Comparison of ENCODE assay signal across 9 mouse cellular contexts in genomic region chr1:172027809-172028102, GRCm38 (mm10). TPM values are rescaled to one million over a fixed set of nuclear protein-coding genes. Genes with fewer than 3 reads are reported as not detected.
DNase-seq lines count a peak whose midpoint lies in the region; ATAC-seq and TF ChIP-seq lines count a peak whose summit lies in the region.
"Had no signal": no experiment of that assay in that cellular context is flagged by ENCODE, and none has a peak within 500 bp of the region (broad histone marks: within the 10 kb centered on the region; RNA-seq: fewer than 3 reads in every experiment).

No protein-coding gene starts in this region.

- no peak for DNase-seq in heart, postnatal 10 days
- no peak for DNase-seq in ES-E14 (ENCODE audit: low read depth, low spot score)
- no peak for DNase-seq in forebrain, postnatal 0 days
- DNase-seq in liver, postnatal 0 days = no peak
- no peak for DNase-seq in adrenal gland, postnatal 14 days
- DNase-seq in gastrocnemius, postnatal 10 days = no peak

- 25% methylated on average over 10 of the region's 10 CpGs for WGBS in heart, embryonic 14.5 days
- WGBS in forebrain, postnatal 0 days = 6% methylated on average over 10 of the region's 10 CpGs
- WGBS in liver, postnatal 0 days (ENCODE audit: insufficient replicate concordance) = 60% methylated on average over 10 of the region's 10 CpGs

- H3K4me3 ChIP-seq in heart, embryonic 14.5 days (ENCODE audit: control insufficient read depth in 1 of 2, insufficient read depth in 1 of 2, low read depth in 1 of 2, low read length in 2 of 2) = peak overlapping the region; percentile 42 to 95; a peak in 3 of 4 replicates
- H3K4me3 ChIP-seq in ES-E14 (ENCODE audit: insufficient read depth in 1 of 2, low read depth in 1 of 2, low read length in 2 of 2, poor library complexity in 1 of 2, severe bottlenecking in 1 of 2) = 0 out of 4 replicates have a peak overlapping the region, but pooled peaks have one; percentile 5 to 42
- peak overlapping the region; percentile 97 for H3K4me3 ChIP-seq in forebrain, postnatal 0 days (ENCODE audit: low read depth, low read length)
- 0 out of 2 replicates have a peak overlapping the region, but pooled peaks have one; percentile 76 for H3K4me3 ChIP-seq in liver, postnatal 0 days (ENCODE audit: low read depth, low read length)

- peak overlapping the region; percentile 69 for H3K4me2 ChIP-seq in heart, embryonic 14.5 days (ENCODE audit: low read length)
- peak overlapping the region; percentile 73 for H3K4me2 ChIP-seq in forebrain, postnatal 0 days (ENCODE audit: low read depth)
- peak overlapping the region; percentile 87 for H3K4me2 ChIP-seq in liver, postnatal 0 days (ENCODE audit: low read depth, low read length)

- no peaks in the 10 kb centered on the region for H3K27me3 ChIP-seq in heart, embryonic 14.5 days (ENCODE audit: control insufficient read depth, insufficient read depth, low read length)
- H3K27me3 ChIP-seq in forebrain, postnatal 0 days (ENCODE audit: insufficient read depth, low read length) = no peaks in the 10 kb centered on the region
- H3K27me3 ChIP-seq in liver, postnatal 0 days (ENCODE audit: insufficient read depth, low read length) = no peaks in the 10 kb centered on the region

- TF ChIP-seq EP300 in liver, postnatal 0 days (IDR thresholded peaks at IDR 0.05; ENCODE audit: low read depth) = no peak

- in situ Hi-C loops in ES-E14 (cut with MboI; ENCODE audit: low sequenced_read_pairs in 2 of 2, unreplicated experiment in 2 of 2) = no loop called here

- no peaks in the 10 kb centered on the region for H3K36me3 ChIP-seq in heart, embryonic 14.5 days (ENCODE audit: control insufficient read depth, insufficient read depth, low read length)
- H3K36me3 ChIP-seq in ES-E14 (ENCODE audit: control insufficient read depth, insufficient read depth, low read length, poor library complexity, severe bottlenecking) = peaks cover 2% of the 10 kb centered on the region; the same call in 1 of the 2 replicates
- no peaks in the 10 kb centered on the region for H3K36me3 ChIP-seq in forebrain, postnatal 0 days (ENCODE audit: insufficient read depth)
- no peaks in the 10 kb centered on the region for H3K36me3 ChIP-seq in liver, postnatal 0 days (replicated peaks; ENCODE audit: insufficient read depth, low read length)

- ATAC-seq in heart, embryonic 14.5 days (ENCODE audit: insufficient number of reproducible peaks, insufficient read depth, low FRiP score, low read depth) = no peak
- ATAC-seq in forebrain, postnatal 0 days = peak; percentile 23
- no peak for ATAC-seq in liver, postnatal 0 days
- no peak for ATAC-seq in frontal cortex, adult (ENCODE audit: low TSS enrichment)

- peak overlapping the region in 1 of 2 experiments; percentile 43; a peak in 1 of 4 replicates for H3K27ac ChIP-seq in heart, embryonic 14.5 days (replicated peaks in 1 of 2; ENCODE audit: control insufficient read depth in 1 of 2, insufficient read depth in 1 of 2, low read depth in 2 of 2, low read length in 2 of 2)
- H3K27ac ChIP-seq in ES-E14 (ENCODE audit: insufficient read depth, low read depth, low read length, poor library complexity, severe bottlenecking) = no peak overlapping the region
- H3K27ac ChIP-seq in forebrain, postnatal 0 days (ENCODE audit: low read depth, low read length) = peak overlapping the region; percentile 97
- no peak overlapping the region for H3K27ac ChIP-seq in liver, postnatal 0 days (ENCODE audit: low read depth)

- no peaks in the 10 kb centered on the region for H3K9me3 ChIP-seq in heart, embryonic 14.5 days (ENCODE audit: control insufficient read depth, low read length)
- no peaks in the 10 kb centered on the region for H3K9me3 ChIP-seq in ES-E14 (ENCODE audit: control insufficient read depth, insufficient read depth, low read depth, low read length)
- H3K9me3 ChIP-seq in forebrain, postnatal 0 days (ENCODE audit: low read length) = no peaks in the 10 kb centered on the region
- no peaks in the 10 kb centered on the region for H3K9me3 ChIP-seq in liver, postnatal 0 days (ENCODE audit: low read length)

- peaks cover 16 to 25% of the 10 kb centered on the region in 2 experiments for H3K4me1 ChIP-seq in heart, embryonic 14.5 days (ENCODE audit: control insufficient read depth in 2 of 2, insufficient read depth in 2 of 2, low read length in 2 of 2)
- H3K4me1 ChIP-seq in ES-E14 (ENCODE audit: control insufficient read depth in 2 of 2, insufficient read depth in 2 of 2, low read length in 2 of 2, poor library complexity in 1 of 2) = peaks cover 2 to 35% of the 10 kb centered on the region in 2 experiments; a peak in 3 of 4 replicates
- H3K4me1 ChIP-seq in forebrain, postnatal 0 days (ENCODE audit: insufficient read depth) = peaks cover 34% of the 10 kb centered on the region
- peaks cover 7% of the 10 kb centered on the region for H3K4me1 ChIP-seq in liver, postnatal 0 days (ENCODE audit: insufficient read depth)

- no peak for TF ChIP-seq CTCF in forebrain, postnatal 0 days (IDR thresholded peaks at IDR 0.05; ENCODE audit: low read depth)
- TF ChIP-seq CTCF in liver, postnatal 0 days (IDR thresholded peaks at IDR 0.05; ENCODE audit: low read depth) = no peak

- H3K9ac ChIP-seq in heart, embryonic 14.5 days (ENCODE audit: low read length) = peak overlapping the region; percentile 93
- peak overlapping the region; percentile 68; the same call in 1 of the 2 replicates for H3K9ac ChIP-seq in ES-E14 (ENCODE audit: insufficient read depth, low read depth, low read length, poor library complexity, severe bottlenecking)
- peak overlapping the region; percentile 98 for H3K9ac ChIP-seq in forebrain, postnatal 0 days
- H3K9ac ChIP-seq in liver, postnatal 0 days (replicated peaks) = peak overlapping the region; percentile 76

- intact Hi-C loops in heart, postnatal 10 days (cut with DNase I) = no loop called here

TF ChIP-seq in ES-E14, 5 proteins besides CTCF, POLR2A, EP300 and RAD21:
- no peak for TF ChIP-seq MAFK (IDR thresholded peaks at IDR 0.05; ENCODE audit: insufficient read depth, low read depth, low read length)
- TF ChIP-seq ZNF384 (IDR thresholded peaks at IDR 0.05; ENCODE audit: low read depth, low read length) = no peak
- no peak for TF ChIP-seq CHD2 (IDR thresholded peaks at IDR 0.05; ENCODE audit: low read depth, low read length)
- no peak for TF ChIP-seq HCFC1 (IDR thresholded peaks at IDR 0.05; ENCODE audit: borderline replicate concordance, insufficient read depth, low read length)
- no peak for TF ChIP-seq ZC3H11A (IDR thresholded peaks at IDR 0.05; ENCODE audit: borderline replicate concordance, low read depth, low read length)
TF ChIP-seq in ES-E14: peak in this region for 0.

RNA-seq across cellular contexts. Expression of gene Vangl2, which starts 0.5 kb away (rescaled TPM):
- polyA plus RNA-seq in heart, embryonic 14.5 days (2014; fragmentation: Nextera tagmentation; extraction: Ambion mirVana) = 9.2 and 10.0 TPM in 2 replicates
- 1 to 10 TPM; 7.5 to 7.6 TPM for total RNA-seq in heart, postnatal 10 days (2021)
- total RNA-seq in ES-E14 (2012; rRNA removed) = 25.3 and 46.0 TPM in 2 replicates
- 47.2 and 63.4 TPM in 2 replicates for total RNA-seq in forebrain, postnatal 0 days (2014; rRNA removed)
- 35.3 and 37.3 TPM in 2 replicates for polyA plus RNA-seq in forebrain, postnatal 0 days (2015; fragmentation: Nextera tagmentation; extraction: Ambion mirVana)
- polyA plus RNA-seq in liver, postnatal 0 days (2015; fragmentation: Nextera tagmentation; extraction: Ambion mirVana) = 0.71 and 0.78 TPM in 2 replicates
- total RNA-seq in adrenal gland, postnatal 14 days (2021) = 4.6 and 6.8 TPM in 2 replicates
- total RNA-seq in gastrocnemius, postnatal 10 days (2021) = 1 to 10 TPM; 5.2 to 7.0 TPM

RNA-seq across cellular contexts. Expression of gene Nhlh1, which starts 29.6 kb away (rescaled TPM):
- not detected in 2 replicates for polyA plus RNA-seq in heart, embryonic 14.5 days (2014; fragmentation: Nextera tagmentation; extraction: Ambion mirVana)
- not detected for total RNA-seq in heart, postnatal 10 days (2021)
- not detected in 2 replicates for total RNA-seq in ES-E14 (2012; rRNA removed)
- 0.95 and 1.0 TPM in 2 replicates for total RNA-seq in forebrain, postnatal 0 days (2014; rRNA removed)
- 0.20 and 0.47 TPM in 2 replicates for polyA plus RNA-seq in forebrain, postnatal 0 days (2015; fragmentation: Nextera tagmentation; extraction: Ambion mirVana)
- not detected in 2 replicates for polyA plus RNA-seq in liver, postnatal 0 days (2015; fragmentation: Nextera tagmentation; extraction: Ambion mirVana)
- total RNA-seq in adrenal gland, postnatal 14 days (2021) = not detected in 2 replicates
- not detected for total RNA-seq in gastrocnemius, postnatal 10 days (2021)
- total RNA-seq: gastrocnemius, postnatal 36 days had no signal

RNA-seq across cellular contexts. Expression of gene Copa, which starts 54.6 kb away (rescaled TPM):
- 157 and 163 TPM in 2 replicates for polyA plus RNA-seq in heart, embryonic 14.5 days (2014; fragmentation: Nextera tagmentation; extraction: Ambion mirVana)
- total RNA-seq in heart, postnatal 10 days (2021) = 100 to 1,000 TPM; 136 to 150 TPM
- total RNA-seq in ES-E14 (2012; rRNA removed) = 64.7 and 91.5 TPM in 2 replicates
- 199 and 241 TPM in 2 replicates for total RNA-seq in forebrain, postnatal 0 days (2014; rRNA removed)
- 127 and 151 TPM in 2 replicates for polyA plus RNA-seq in forebrain, postnatal 0 days (2015; fragmentation: Nextera tagmentation; extraction: Ambion mirVana)
- 50.2 and 55.4 TPM in 2 replicates for polyA plus RNA-seq in liver, postnatal 0 days (2015; fragmentation: Nextera tagmentation; extraction: Ambion mirVana)
- 161 TPM in 2 replicates for total RNA-seq in adrenal gland, postnatal 14 days (2021)
- total RNA-seq in gastrocnemius, postnatal 10 days (2021) = 100 to 1,000 TPM in 1 of 2 experiments, 10 to 100 TPM in 1; 97.9 to 117 TPM

RNA-seq across cellular contexts. Expression of gene Ncstn, which starts 54.8 kb away (rescaled TPM):
- 120 TPM in 2 replicates for polyA plus RNA-seq in heart, embryonic 14.5 days (2014; fragmentation: Nextera tagmentation; extraction: Ambion mirVana)
- 10 to 100 TPM; 68.0 to 68.9 TPM for total RNA-seq in heart, postnatal 10 days (2021)
- total RNA-seq in ES-E14 (2012; rRNA removed) = 40.5 and 59.6 TPM in 2 replicates
- total RNA-seq in forebrain, postnatal 0 days (2014; rRNA removed) = 61.9 and 73.1 TPM in 2 replicates
- 77.1 and 93.9 TPM in 2 replicates for polyA plus RNA-seq in forebrain, postnatal 0 days (2015; fragmentation: Nextera tagmentation; extraction: Ambion mirVana)
- 36.7 and 41.8 TPM in 2 replicates for polyA plus RNA-seq in liver, postnatal 0 days (2015; fragmentation: Nextera tagmentation; extraction: Ambion mirVana)
- total RNA-seq in adrenal gland, postnatal 14 days (2021) = 89.8 and 101 TPM in 2 replicates
- total RNA-seq in gastrocnemius, postnatal 10 days (2021) = 10 to 100 TPM; 43.2 to 47.5 TPM

Comparison
In these comparisons a context has a peak if more than half of its experiments do, and no peak if none do; other contexts are left out.
1. H3K4me3 ChIP-seq: peak in every context shown above with its lines; median percentile 97 in forebrain, postnatal 0 days; 76 in liver, postnatal 0 days; 68 in heart, embryonic 14.5 days; 24 in ES-E14.